Mouse (Mus musculus): ENCODE measurements at regions not wholly inside any gene's neighbourhood (a gene's known extent, or its start where the extent isn't known, plus 50 kb on each side); places are given as distances from the start of the nearest gene placed in this dataset.

- Histone ChIP-seq H3K4me1 (ENCODE audit: control insufficient read depth, insufficient read depth, low read length) (no peaks in the 10 kb centered on the region), H3K4me3 (ENCODE audit: low read depth, low read length) (no peak overlapping the region), H3K27me3 (ENCODE audit: control insufficient read depth, insufficient read depth, low read length) (no peaks in the 10 kb centered on the region), H3K9me3 (ENCODE audit: control insufficient read depth, low read length) (no peaks in the 10 kb centered on the region), H3K27ac (ENCODE audit: low read depth, low read length) (no peak overlapping the region), H3K4me2 (no peak overlapping the region), H3K36me3 (ENCODE audit: control insufficient read depth, insufficient read depth, low read length) (no peaks in the 10 kb centered on the region), H3K9ac (ENCODE audit: low read length) (no peak overlapping the region)
- ATAC-seq (ENCODE audit: low FRiP score), result no peak
- DNase-seq (ENCODE audit: low spot score, missing footprints), result no peak
Observed at GRCm38 (mm10) chrX:129272135-129272534, 477.4 kb upstream of the Diaph2 start.

GRCm38 (mm10) chrX:129303987-129304386 is 445.6 kb upstream of the Diaph2 start:
- Histone ChIP-seq H3K4me1 (ENCODE audit: control insufficient read depth, insufficient read depth, low read length) (no peaks in the 10 kb centered on the region), H3K9ac (ENCODE audit: low read length) (no peak overlapping the region), H3K27ac (ENCODE audit: low read depth, low read length) (no peak overlapping the region), H3K4me2 (no peak overlapping the region), H3K36me3 (ENCODE audit: control insufficient read depth, insufficient read depth, low read length) (no peaks in the 10 kb centered on the region), H3K4me3 (ENCODE audit: low read depth, low read length) (no peak overlapping the region), H3K9me3 (ENCODE audit: control insufficient read depth, low read length) (no peaks in the 10 kb centered on the region), H3K27me3 (ENCODE audit: control insufficient read depth, insufficient read depth, low read length) (no peaks in the 10 kb centered on the region)
- peak; percentile 50; the same call in 1 of the 2 replicates for ATAC-seq (ENCODE audit: low FRiP score)
- 50% methylated on average over 5 of the region's 5 CpGs for WGBS
- peak; percentile 80 for DNase-seq (ENCODE audit: low spot score, missing footprints)

GRCm38 (mm10) chrX:129309380-129309779 is 440.2 kb upstream of the Diaph2 start:
- Histone ChIP-seq H3K4me2 (no peak overlapping the region), H3K9me3 (ENCODE audit: control insufficient read depth, low read length) (no peaks in the 10 kb centered on the region), H3K27me3 (ENCODE audit: control insufficient read depth, insufficient read depth, low read length) (no peaks in the 10 kb centered on the region), H3K4me3 (ENCODE audit: low read depth, low read length) (no peak overlapping the region), H3K27ac (ENCODE audit: low read depth, low read length) (no peak overlapping the region), H3K4me1 (ENCODE audit: control insufficient read depth, insufficient read depth, low read length) (no peaks in the 10 kb centered on the region), H3K36me3 (ENCODE audit: control insufficient read depth, insufficient read depth, low read length) (no peaks in the 10 kb centered on the region), H3K9ac (ENCODE audit: low read length) (no peak overlapping the region)
- DNase-seq (ENCODE audit: low spot score, missing footprints), result no peak
- ATAC-seq (ENCODE audit: low FRiP score), result no peak

- 60% methylated on average over 1 of the region's 1 CpGs for WGBS
- no peaks in the 10 kb centered on the region for H3K36me3 ChIP-seq (ENCODE audit: control insufficient read depth, insufficient read depth, low read length)
- no peaks in the 10 kb centered on the region for H3K9me3 ChIP-seq (ENCODE audit: control insufficient read depth, low read length)
- DNase-seq (ENCODE audit: low spot score, missing footprints) (no peak), ATAC-seq (ENCODE audit: low FRiP score) (no peak)
- H3K4me3 ChIP-seq (ENCODE audit: low read depth, low read length), result no peak overlapping the region
- no peaks in the 10 kb centered on the region for H3K4me1 ChIP-seq (ENCODE audit: control insufficient read depth, insufficient read depth, low read length)
- no peak overlapping the region for H3K4me2 ChIP-seq
- H3K9ac ChIP-seq (ENCODE audit: low read length), result no peak overlapping the region
- no peaks in the 10 kb centered on the region for H3K27me3 ChIP-seq (ENCODE audit: control insufficient read depth, insufficient read depth, low read length)
- H3K27ac ChIP-seq (ENCODE audit: low read depth, low read length), result no peak overlapping the region
Observed at GRCm38 (mm10) chrX:129329441-129329840, 420.1 kb upstream of the Diaph2 start.

GRCm38 (mm10) chrX:129332810-129333209 is 416.7 kb upstream of the Diaph2 start:
- no peak for DNase-seq (ENCODE audit: low spot score, missing footprints)
- no peaks in the 10 kb centered on the region for H3K9me3 ChIP-seq (ENCODE audit: control insufficient read depth, low read length)
- no peak overlapping the region for H3K27ac ChIP-seq (ENCODE audit: low read depth, low read length)
- no peaks in the 10 kb centered on the region for H3K4me1 ChIP-seq (ENCODE audit: control insufficient read depth, insufficient read depth, low read length)
- no peaks in the 10 kb centered on the region for H3K36me3 ChIP-seq (ENCODE audit: control insufficient read depth, insufficient read depth, low read length)
- H3K9ac ChIP-seq (ENCODE audit: low read length), result no peak overlapping the region
- ATAC-seq (ENCODE audit: low FRiP score), result no peak
- no peak overlapping the region for H3K4me3 ChIP-seq (ENCODE audit: low read depth, low read length)
- H3K27me3 ChIP-seq (ENCODE audit: control insufficient read depth, insufficient read depth, low read length), result no peaks in the 10 kb centered on the region
- WGBS, result 90% methylated on average over 1 of the region's 1 CpGs
- H3K4me2 ChIP-seq, result no peak overlapping the region

Measured in midbrain, embryonic 11.5 days (tissue).